Mouse (Mus musculus): ENCODE results near the gene Rgs9. TPM values are rescaled to one million over a fixed set of nuclear protein-coding genes. Genes with fewer than 3 reads are reported as not detected.

Gene Rgs9
- polyA plus RNA-seq, 1 experiment from 2014 or later: 1.6 TPM

- no peaks in the 10 kb centered on the region for H3K9me3 ChIP-seq (replicated peaks)
- H3K27ac ChIP-seq (replicated peaks): no peak overlapping the region
- no peaks in the 10 kb centered on the region; the same call in 1 of the 2 replicates for H3K27me3 ChIP-seq (ENCODE audit: low read depth, poor library complexity, severe bottlenecking)
- H3K4me3 ChIP-seq: no peak overlapping the region
- peaks cover 16% of the 10 kb centered on the region for H3K4me1 ChIP-seq
- no peaks in the 10 kb centered on the region for H3K36me3 ChIP-seq
- no peak for DNase-seq (ENCODE audit: low spot score)
- WGBS: 80% methylated on average over 4 of the region's 4 CpGs
These were observed 31.4 kb upstream of the Rgs9 start for GRCm38 (mm10) chr11:109329331-109329730.

GRCm38 (mm10) chr11:109327952-109328351 lies 30.0 kb upstream of the Rgs9 start:
- Histone ChIP-seq H3K27ac (replicated peaks) (no peak overlapping the region), H3K4me1 (peaks cover 16% of the 10 kb centered on the region), H3K4me3 (no peak overlapping the region), H3K36me3 (no peaks in the 10 kb centered on the region), H3K27me3 (ENCODE audit: low read depth, poor library complexity, severe bottlenecking) (no peaks in the 10 kb centered on the region; the same call in 1 of the 2 replicates), H3K9me3 (replicated peaks) (no peaks in the 10 kb centered on the region)
- DNase-seq (ENCODE audit: low spot score): no peak
- WGBS: 84% methylated on average over 10 of the region's 10 CpGs

DNA sequence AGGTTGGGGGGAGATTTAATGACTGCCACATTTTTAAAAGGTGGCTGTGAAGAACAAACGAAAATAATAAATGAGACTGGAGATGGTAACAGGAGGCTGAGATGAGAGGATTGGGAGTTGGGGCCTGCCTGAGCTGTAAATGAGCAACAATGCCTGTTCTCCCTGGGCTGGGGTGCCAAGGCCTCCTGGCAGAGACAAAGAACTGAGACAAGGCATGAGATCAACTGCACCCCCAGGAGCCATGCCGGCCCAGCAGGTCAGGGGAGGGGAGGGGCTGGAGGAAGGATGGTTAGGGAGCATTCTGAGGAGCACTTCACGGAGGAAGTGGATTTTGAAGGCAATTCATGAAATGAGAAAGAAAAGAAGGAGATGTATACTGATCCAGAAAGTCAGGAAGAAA lies 29.5 kb upstream of the Rgs9 start:
- no peaks in the 10 kb centered on the region for H3K9me3 ChIP-seq (replicated peaks)
- H3K36me3 ChIP-seq: no peaks in the 10 kb centered on the region
- no peak overlapping the region for H3K27ac ChIP-seq (replicated peaks)
- DNase-seq (ENCODE audit: low spot score): no peak
- H3K4me3 ChIP-seq: no peak overlapping the region
- H3K4me1 ChIP-seq: peaks cover 16% of the 10 kb centered on the region
- no peaks in the 10 kb centered on the region; the same call in 1 of the 2 replicates for H3K27me3 ChIP-seq (ENCODE audit: low read depth, poor library complexity, severe bottlenecking)
- WGBS: 33% methylated on average over 3 of the region's 3 CpGs

- H3K4me3 ChIP-seq: no peak overlapping the region
- 83% methylated on average over 13 of the region's 13 CpGs for whole genome bisulfite sequencing
- H3K27ac ChIP-seq (replicated peaks): no peak overlapping the region
- peaks cover 10% of the 10 kb centered on the region for H3K4me1 ChIP-seq
- no peaks in the 10 kb centered on the region for H3K9me3 ChIP-seq (replicated peaks)
- DNase-seq (ENCODE audit: low spot score): no peak
- H3K36me3 ChIP-seq: no peaks in the 10 kb centered on the region
- no peaks in the 10 kb centered on the region; the same call in 1 of the 2 replicates for H3K27me3 ChIP-seq (ENCODE audit: low read depth, poor library complexity, severe bottlenecking)
These were observed 28.3 kb upstream of the Rgs9 start for GRCm38 (mm10) chr11:109326270-109326669.

DNA sequence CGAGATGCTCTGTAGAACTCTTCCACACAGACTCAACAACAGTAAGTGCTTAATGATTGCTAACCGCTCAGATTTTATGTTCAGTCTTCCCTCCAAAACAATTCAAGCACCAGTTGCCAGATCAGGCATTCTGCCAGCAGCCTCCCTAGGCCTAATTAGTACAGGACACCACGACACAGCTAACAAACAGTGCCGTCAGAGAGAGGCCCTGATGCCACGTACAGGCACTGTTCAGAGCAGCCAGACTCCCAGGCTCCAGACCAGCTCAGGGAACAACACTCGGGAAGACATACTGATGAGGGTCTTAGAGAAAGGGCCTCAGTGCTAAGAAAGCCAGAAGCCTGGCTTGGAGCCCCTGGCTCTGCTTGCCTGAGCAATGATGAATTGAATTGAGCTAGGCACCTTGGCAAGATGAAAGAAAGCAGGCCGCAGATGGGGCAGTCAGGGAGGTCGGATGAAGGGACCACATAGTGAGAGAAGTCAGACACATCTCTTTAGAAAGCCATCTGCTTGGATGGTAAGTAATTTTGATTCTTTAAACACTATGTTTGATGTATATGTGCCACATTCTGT lies 22.5 kb upstream of the Rgs9 start:
- Histone ChIP-seq H3K4me3 (no peak overlapping the region), H3K27ac (replicated peaks) (no peak overlapping the region), H3K36me3 (no peaks in the 10 kb centered on the region), H3K4me1 (no peaks in the 10 kb centered on the region), H3K27me3 (ENCODE audit: low read depth, poor library complexity, severe bottlenecking) (peaks cover 9% of the 10 kb centered on the region), H3K9me3 (replicated peaks) (no peaks in the 10 kb centered on the region)
- WGBS: 66% methylated on average over 8 of the region's 8 CpGs
- DNase-seq (ENCODE audit: low spot score): no peak

DNA sequence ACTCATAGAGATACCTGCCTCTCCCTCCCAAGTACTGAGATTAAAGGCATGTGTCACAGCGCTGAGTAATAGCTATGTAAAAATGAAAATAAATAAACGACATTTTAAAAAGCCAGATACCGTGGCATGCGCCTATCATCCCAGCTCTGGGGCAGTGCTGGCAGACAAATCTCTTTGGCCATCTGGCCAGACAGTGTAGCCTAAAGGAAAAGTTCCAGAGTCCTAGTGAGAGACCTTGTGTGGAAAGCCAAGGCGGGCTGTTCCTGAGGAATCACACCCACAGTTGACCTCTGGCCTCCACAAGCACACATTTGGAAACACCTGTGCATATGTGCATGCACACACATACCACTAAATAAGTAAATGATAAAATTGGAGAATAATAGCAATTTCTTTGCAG lies 22.0 kb upstream of the Rgs9 start:
- no peaks in the 10 kb centered on the region for H3K4me1 ChIP-seq
- DNase-seq (ENCODE audit: low spot score): no peak
- H3K9me3 ChIP-seq (replicated peaks): no peaks in the 10 kb centered on the region
- H3K27ac ChIP-seq (replicated peaks): no peak overlapping the region
- WGBS: 89% methylated on average over 5 of the region's 5 CpGs
- no peaks in the 10 kb centered on the region for H3K36me3 ChIP-seq
- peaks cover 14% of the 10 kb centered on the region for H3K27me3 ChIP-seq (ENCODE audit: low read depth, poor library complexity, severe bottlenecking)
- no peak overlapping the region for H3K4me3 ChIP-seq

GRCm38 (mm10) chr11:109319471-109319870 lies 21.5 kb upstream of the Rgs9 start:
- no peaks in the 10 kb centered on the region for H3K9me3 ChIP-seq (replicated peaks)
- H3K36me3 ChIP-seq: no peaks in the 10 kb centered on the region
- no peak for DNase-seq (ENCODE audit: low spot score)
- H3K27me3 ChIP-seq (ENCODE audit: low read depth, poor library complexity, severe bottlenecking): peaks cover 19% of the 10 kb centered on the region
- H3K4me1 ChIP-seq: no peaks in the 10 kb centered on the region
- no peak overlapping the region for H3K27ac ChIP-seq (replicated peaks)
- WGBS: 90% methylated on average over 4 of the region's 4 CpGs
- no peak overlapping the region for H3K4me3 ChIP-seq

DNA sequence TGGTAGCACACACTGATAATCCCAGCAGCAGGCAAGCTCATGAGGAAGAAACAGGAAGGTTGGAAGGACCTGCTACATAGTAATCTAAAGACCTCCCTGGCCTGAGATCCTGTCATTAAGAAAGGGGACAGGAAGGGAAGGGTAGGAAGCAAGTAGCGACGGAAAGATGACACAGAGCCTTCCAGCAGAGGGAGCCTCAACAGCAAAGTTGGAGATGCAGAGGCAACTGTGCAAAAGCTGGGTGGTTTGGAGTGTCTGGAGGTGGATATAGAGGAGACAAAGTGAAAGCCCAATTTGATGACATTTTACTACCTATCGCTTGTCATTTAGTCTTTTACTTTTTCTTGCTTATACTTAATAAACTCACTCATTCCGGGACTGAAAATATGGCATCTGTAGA lies 19.0 kb upstream of the Rgs9 start:
- H3K9me3 ChIP-seq (replicated peaks): no peaks in the 10 kb centered on the region
- H3K4me1 ChIP-seq: peaks cover 8% of the 10 kb centered on the region; the same call in 1 of the 2 replicates
- H3K27ac ChIP-seq (replicated peaks): no peak overlapping the region
- DNase-seq (ENCODE audit: low spot score): no peak
- peaks cover 32% of the 10 kb centered on the region for H3K27me3 ChIP-seq (ENCODE audit: low read depth, poor library complexity, severe bottlenecking)
- 39% methylated on average over 4 of the region's 4 CpGs for WGBS
- no peak overlapping the region for H3K4me3 ChIP-seq
- no peaks in the 10 kb centered on the region for H3K36me3 ChIP-seq

- WGBS: 13% methylated on average over 20 of the region's 20 CpGs
- H3K4me3 ChIP-seq: peak overlapping the region; percentile 75
- H3K27me3 ChIP-seq (ENCODE audit: low read depth, poor library complexity, severe bottlenecking): peaks cover 32% of the 10 kb centered on the region
- H3K27ac ChIP-seq (replicated peaks): peak overlapping the region; percentile 90
- peak; percentile 73 for DNase-seq (ENCODE audit: low spot score)
- H3K36me3 ChIP-seq: no peaks in the 10 kb centered on the region
- no peaks in the 10 kb centered on the region for H3K9me3 ChIP-seq (replicated peaks)
- H3K4me1 ChIP-seq: peaks cover 8% of the 10 kb centered on the region; the same call in 1 of the 2 replicates
These were observed 14.1 kb upstream of the Rgs9 start for GRCm38 (mm10) chr11:109311885-109312605.

DNA sequence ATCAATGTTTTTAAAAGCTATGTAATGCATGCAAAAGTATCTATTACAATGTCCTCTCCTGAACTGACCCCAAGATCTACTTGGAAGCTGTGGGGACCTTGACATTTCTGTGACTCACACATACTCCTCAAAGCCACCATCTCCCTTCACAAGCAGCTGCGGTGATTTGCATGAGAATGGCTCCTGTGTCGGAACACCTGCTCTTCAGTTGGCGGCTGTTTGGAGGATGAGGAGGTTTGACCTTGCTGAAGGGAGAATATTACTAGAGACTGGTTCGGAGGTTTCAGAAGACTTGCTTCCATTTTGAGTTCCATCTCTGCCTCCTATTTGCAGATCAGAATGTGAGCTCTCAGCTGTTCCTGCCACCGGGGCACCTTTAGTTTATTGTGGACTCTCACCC lies 7.8 kb upstream of the Rgs9 start:
- H3K36me3 ChIP-seq: no peaks in the 10 kb centered on the region
- H3K27ac ChIP-seq (replicated peaks): no peak overlapping the region
- H3K27me3 ChIP-seq (ENCODE audit: low read depth, poor library complexity, severe bottlenecking): no peaks in the 10 kb centered on the region
- no peak for DNase-seq (ENCODE audit: low spot score)
- H3K4me1 ChIP-seq: 0 out of 2 replicates have a peak, but pooled peaks cover 2% of the 10 kb centered on the region
- no peak overlapping the region for H3K4me3 ChIP-seq
- no peaks in the 10 kb centered on the region for H3K9me3 ChIP-seq (replicated peaks)
- WGBS: 78% methylated on average over 5 of the region's 5 CpGs

DNA sequence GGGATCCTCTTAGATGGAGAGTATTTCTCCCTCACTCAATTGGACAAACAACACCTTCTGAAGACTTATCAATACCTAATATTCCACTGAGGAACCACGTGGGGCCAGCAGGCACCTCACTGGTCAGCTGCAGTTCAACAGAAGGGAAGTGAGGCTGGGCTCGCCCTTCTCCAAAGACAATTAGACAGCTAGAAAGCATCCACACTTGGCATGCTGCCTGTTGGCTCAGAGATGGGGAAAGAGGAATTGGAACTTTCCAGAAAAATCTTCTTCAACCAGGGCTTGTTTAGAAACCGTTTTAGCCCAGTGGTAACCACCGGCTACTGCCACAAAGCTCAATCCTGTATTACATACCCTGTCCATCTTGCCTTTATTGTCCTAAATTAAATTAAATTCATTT lies 4.4 kb upstream of the Rgs9 start:
- Histone ChIP-seq H3K4me1 (peaks cover 11% of the 10 kb centered on the region), H3K9me3 (replicated peaks) (no peaks in the 10 kb centered on the region), H3K27me3 (ENCODE audit: low read depth, poor library complexity, severe bottlenecking) (peaks cover 19% of the 10 kb centered on the region), H3K4me3 (no peak overlapping the region), H3K27ac (replicated peaks) (no peak overlapping the region), H3K36me3 (no peaks in the 10 kb centered on the region)
- WGBS: 81% methylated on average over 4 of the region's 4 CpGs
- no peak for DNase-seq (ENCODE audit: low spot score)

GRCm38 (mm10) chr11:109297031-109297430 lies 898 bp downstream of the Rgs9 start:
- H3K27ac ChIP-seq (replicated peaks): no peak overlapping the region
- peak overlapping the region; percentile 58 for H3K4me3 ChIP-seq
- H3K27me3 ChIP-seq (ENCODE audit: low read depth, poor library complexity, severe bottlenecking): peaks cover 48% of the 10 kb centered on the region
- DNase-seq (ENCODE audit: low spot score): no peak
- H3K4me1 ChIP-seq: peaks cover 21% of the 10 kb centered on the region
- H3K9me3 ChIP-seq (replicated peaks): no peaks in the 10 kb centered on the region
- H3K36me3 ChIP-seq: no peaks in the 10 kb centered on the region
- 70% methylated on average over 7 of the region's 7 CpGs for WGBS

DNA sequence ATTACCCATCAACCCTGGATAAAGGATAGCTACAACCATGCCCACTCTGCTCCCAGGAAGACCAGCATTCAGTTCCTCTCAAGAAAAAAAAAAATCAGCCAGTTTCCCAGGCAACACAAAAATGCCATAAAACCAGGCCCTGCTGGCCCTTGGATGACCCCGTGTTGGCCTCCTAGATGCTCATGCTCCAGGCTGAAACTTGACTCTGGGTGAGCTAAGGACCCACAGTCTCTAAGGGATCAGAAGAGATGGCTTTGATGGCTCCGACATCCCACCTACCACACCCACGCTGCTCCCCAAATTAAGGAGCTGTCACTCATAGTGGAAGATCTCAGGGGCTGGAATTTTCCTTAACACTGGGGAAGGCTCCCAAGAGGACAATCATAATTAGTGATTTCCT lies 5.9 kb downstream of the Rgs9 start:
- peaks cover 13% of the 10 kb centered on the region for H3K4me1 ChIP-seq
- H3K27me3 ChIP-seq (ENCODE audit: low read depth, poor library complexity, severe bottlenecking): peaks cover 26% of the 10 kb centered on the region
- no peaks in the 10 kb centered on the region for H3K9me3 ChIP-seq (replicated peaks)
- no peak overlapping the region for H3K27ac ChIP-seq (replicated peaks)
- no peaks in the 10 kb centered on the region for H3K36me3 ChIP-seq
- H3K4me3 ChIP-seq: no peak overlapping the region
- no peak for DNase-seq (ENCODE audit: low spot score)
- WGBS: 68% methylated on average over 3 of the region's 3 CpGs
